Mouse (Mus musculus): Measurements from ENCODE around the gene Ccdc28a.

The Ccdc28a gene

GRCm38 (mm10) chr10:18234560-18235401, at the start of gene Ccdc28a:
TSS of gene Ccdc28a (minus strand) at chr10:18234998.
- DNase-seq (ENCODE audit: extremely low spot score, low read depth, low spot score) = peak; percentile 88

GRCm38 (mm10) chr10:18283991-18284390, 49.2 kb upstream of the Ccdc28a start:
- no peak for DNase-seq (ENCODE audit: extremely low spot score, low read depth, low spot score)

DNA sequence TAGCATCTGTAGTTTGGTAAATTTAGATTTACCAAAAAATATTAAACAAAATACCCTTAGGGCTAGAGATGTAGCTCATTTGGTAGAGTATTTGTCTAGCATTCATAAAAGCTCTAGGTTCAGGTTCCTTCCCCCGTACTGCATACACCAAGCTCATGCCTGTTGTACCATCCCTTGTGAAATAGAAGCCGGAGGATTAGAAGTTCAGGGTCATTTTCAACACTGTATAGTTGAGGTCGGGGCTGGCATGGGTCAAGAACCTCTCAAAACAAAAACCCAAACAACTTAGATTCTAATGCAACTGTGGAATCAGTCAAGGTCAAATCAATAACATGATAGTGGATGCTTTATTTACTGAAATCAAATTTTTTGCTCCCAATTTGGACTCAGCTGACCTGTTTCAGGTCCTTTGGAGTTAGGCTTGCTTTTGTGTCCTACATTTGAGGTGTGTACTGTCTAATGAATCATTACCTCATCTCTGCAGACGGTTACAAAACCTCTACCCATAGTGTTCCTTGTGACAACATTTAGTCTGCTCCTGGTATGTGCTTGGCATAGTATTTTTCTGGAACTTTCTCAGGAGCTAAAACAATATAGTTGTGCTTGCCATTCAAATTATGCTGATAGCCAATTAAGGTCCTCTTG, 41.4 kb upstream of the Ccdc28a start:
- DNase-seq (ENCODE audit: extremely low spot score, low read depth, low spot score) = no peak

- no peak for DNase-seq (ENCODE audit: extremely low spot score, low read depth, low spot score)
Observed at GRCm38 (mm10) chr10:18251345-18251744, 16.5 kb upstream of the Ccdc28a start.

DNA sequence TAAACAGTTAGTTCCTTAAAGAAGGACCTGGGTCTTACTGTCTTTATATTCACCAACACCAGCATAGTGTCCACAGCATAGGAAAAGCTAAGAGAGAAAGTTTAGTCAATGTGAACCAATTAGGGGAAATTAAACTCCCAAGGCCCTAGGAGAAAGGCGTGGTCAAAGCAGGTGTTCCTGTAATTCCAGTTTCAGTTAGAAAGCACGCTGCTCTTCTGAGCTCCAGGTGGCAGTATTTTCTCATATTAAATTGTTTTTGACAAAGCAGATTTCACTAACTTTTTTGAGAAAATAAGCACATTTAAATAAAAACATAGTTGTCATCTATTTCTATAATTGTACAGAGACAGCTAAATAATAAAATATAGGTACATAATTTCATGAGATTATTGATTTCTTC, 8.8 kb upstream of the Ccdc28a start:
- no peak for DNase-seq (ENCODE audit: extremely low spot score, low read depth, low spot score)

DNA sequence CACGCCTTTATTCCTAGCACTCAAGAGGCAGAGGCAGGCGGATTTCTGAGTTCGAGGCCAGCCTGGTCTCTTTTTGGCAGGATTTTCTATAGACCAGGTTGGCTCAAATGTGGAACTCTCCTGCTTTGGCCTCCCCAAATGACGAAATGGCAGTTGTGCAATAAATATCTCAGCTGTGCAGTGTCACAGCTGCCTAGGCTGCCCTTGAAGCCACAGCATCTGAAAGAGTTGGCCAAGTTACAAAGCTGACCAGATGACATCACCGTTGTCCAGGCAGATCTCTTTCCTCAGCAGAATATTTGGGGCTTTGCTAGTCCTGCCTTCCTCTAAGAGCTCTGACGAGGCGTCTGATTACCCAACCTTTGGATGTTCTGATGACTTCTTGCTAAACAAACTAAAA, 2.4 kb upstream of the Ccdc28a start:
- DNase-seq (ENCODE audit: extremely low spot score, low read depth, low spot score) = no peak

DNA sequence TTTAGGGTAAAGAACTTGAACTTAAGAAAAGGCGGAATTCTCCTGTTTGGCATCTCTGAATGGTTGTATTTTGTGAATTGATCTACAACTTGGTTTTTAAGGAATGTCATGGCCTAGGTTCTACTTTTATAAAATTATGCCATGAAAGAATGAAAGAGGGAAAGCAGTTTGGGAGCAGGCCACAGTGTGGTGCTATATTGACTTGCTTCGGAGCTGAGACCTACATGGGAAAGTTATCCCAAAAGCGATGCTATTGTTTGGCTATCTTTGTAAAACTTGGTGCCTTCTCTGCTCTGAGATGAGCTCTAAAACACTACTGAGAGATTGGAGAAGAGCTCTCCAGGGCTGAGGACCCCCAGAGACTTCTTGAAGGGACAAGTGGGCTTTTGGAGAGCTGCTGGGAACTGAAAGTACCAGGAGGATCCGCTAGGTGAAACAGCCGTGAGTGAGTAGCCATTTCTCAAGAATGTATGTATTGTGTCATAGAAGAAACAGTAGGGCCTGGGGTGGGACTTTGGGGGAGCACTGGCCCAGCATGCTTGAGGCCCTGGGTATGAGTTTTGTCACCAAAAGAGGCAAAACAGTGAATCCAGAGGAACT, 1.6 kb upstream of the Ccdc28a start:
- DNase-seq (ENCODE audit: extremely low spot score, low read depth, low spot score) = no peak

DNA sequence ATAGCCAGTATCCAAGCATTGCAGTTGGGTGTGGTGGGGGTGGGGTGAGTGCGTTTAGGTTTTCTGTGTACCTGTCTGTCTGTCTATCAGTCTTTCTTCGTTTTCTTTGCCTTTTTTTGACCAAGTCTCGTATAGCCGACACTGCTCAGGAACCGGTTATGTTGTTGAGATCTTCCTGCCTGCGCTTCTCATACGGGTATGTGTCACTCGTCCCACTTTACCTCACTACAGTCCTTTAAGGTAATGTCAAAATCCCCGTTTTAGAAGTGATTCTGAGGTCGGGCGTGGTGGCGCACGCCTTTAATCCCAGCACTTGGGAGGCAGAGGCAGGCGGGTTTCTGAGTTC, 577 bp upstream of the Ccdc28a start:
- DNase-seq (ENCODE audit: extremely low spot score, low read depth, low spot score) = no peak

GRCm38 (mm10) chr10:18233891-18234290, 907 bp downstream of the Ccdc28a start:
- DNase-seq (ENCODE audit: extremely low spot score, low read depth, low spot score) = no peak

GRCm38 (mm10) chr10:18224386-18224785, 10.4 kb downstream of the Ccdc28a start:
- DNase-seq (ENCODE audit: extremely low spot score, low read depth, low spot score) = no peak

DNA sequence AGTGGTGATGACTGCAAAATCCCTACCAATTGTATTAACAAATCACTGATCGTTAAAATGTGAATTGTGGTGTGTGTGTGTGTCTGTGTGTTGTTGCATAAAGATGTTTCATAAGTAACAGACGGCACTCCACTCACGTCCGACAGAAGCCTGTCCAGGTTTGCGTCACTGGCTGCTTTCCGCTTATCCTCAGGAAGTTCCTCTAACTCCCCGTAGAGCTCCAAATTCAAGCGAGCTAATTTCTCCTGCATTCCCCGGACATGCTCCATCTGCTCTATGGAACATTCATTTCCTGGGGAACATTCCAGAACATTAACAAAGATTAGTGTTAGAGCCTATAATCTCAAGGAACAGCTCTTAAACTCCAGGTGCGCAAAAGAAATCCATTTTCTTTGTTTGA, 15.4 kb downstream of the Ccdc28a start:
- DNase-seq (ENCODE audit: extremely low spot score, low read depth, low spot score) = no peak

- no peak for DNase-seq (ENCODE audit: extremely low spot score, low read depth, low spot score)
Observed at GRCm38 (mm10) chr10:18214124-18214523, 20.7 kb downstream of the Ccdc28a start.

- no peak for DNase-seq (ENCODE audit: extremely low spot score, low read depth, low spot score)
Observed at GRCm38 (mm10) chr10:18213373-18213772, 21.4 kb downstream of the Ccdc28a start.

DNA sequence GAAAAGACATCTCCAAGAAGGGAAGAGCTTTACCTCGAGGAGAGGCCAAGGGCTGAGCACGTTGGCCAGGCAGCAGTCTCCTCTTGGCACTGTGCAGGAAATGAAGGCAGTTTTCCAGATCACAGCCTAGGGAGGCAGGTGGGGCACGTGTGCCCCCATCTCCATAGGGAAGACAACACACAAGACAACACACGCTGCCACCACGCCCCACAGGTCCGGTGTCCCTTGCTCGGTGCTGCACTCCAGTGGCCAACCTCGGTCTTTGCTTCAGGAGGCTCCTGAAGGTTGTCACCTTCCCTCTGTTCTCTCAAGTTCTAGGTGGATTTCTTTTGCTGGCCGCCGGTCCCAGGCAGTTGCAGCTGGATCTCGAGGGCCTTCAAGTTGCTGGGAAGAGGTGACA, 24.1 kb downstream of the Ccdc28a start, which contains the start of gene Ect2l:
Gene Ect2l, minus strand, starts transcription at position 165 of the 400 bp plus-strand sequence.
- no peak for DNase-seq (ENCODE audit: extremely low spot score, low read depth, low spot score)

GRCm38 (mm10) chr10:18210119-18210518, 24.7 kb downstream of the Ccdc28a start:
- no peak for DNase-seq (ENCODE audit: extremely low spot score, low read depth, low spot score)

DNA sequence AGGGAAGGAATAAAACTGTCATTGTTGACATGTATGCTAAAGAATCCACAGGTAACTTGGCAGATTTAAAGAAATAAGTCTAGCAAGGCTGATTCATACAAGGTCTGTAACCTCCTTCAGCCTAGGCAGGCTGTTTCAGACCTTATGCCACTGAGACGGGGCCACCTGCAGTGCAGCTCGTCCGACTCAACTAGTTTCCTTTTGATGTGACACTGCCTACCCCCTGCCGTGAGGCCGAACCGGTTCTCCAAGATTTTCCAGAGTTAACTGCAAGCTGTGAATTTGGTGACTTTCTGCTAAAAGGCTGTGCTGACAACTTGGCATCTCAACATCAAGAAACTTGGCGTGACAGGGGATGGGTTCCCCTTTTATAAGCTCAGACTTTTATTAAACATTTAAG, 30.7 kb downstream of the Ccdc28a start:
- DNase-seq (ENCODE audit: extremely low spot score, low read depth, low spot score) = no peak

DNA sequence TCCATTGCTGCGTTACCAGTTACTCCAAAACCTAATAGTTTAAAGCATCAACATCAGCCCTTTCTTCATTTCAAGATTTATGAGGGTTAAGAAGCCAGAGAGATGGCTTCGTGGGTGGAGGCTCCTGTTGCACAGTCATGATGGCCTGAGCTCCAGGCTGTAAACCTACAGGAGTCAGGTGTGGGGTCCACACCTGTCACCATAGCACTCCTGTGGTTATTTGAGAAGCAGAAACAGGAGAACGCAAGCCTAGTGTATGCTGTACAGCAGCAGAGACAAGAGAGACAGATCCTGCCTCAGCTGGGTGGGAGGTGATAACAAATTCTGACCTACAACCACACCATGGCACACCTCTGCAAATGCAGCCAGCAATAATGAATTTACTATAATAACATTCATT, 32.4 kb downstream of the Ccdc28a start:
- DNase-seq (ENCODE audit: extremely low spot score, low read depth, low spot score) = no peak

GRCm38 (mm10) chr10:18200656-18201055, 34.1 kb downstream of the Ccdc28a start:
- no peak for DNase-seq (ENCODE audit: extremely low spot score, low read depth, low spot score)

GRCm38 (mm10) chr10:18199919-18200318, 34.9 kb downstream of the Ccdc28a start:
- no peak for DNase-seq (ENCODE audit: extremely low spot score, low read depth, low spot score)

GRCm38 (mm10) chr10:18198286-18199015, 36.3 kb downstream of the Ccdc28a start:
- no peak for DNase-seq (ENCODE audit: extremely low spot score, low read depth, low spot score)

- peak; percentile 86 for DNase-seq (ENCODE audit: extremely low spot score, low read depth, low spot score)
Observed at GRCm38 (mm10) chr10:18197206-18197979, 37.4 kb downstream of the Ccdc28a start.

Measured in hindlimb bud, embryonic 11.5 days (tissue).